Mouse (Mus musculus): ENCODE results near the gene Sbno1. TPM values are rescaled to one million over a fixed set of nuclear protein-coding genes. Genes with fewer than 3 reads are reported as not detected.
"Not testable (repeated sequence)": the region's sequence is repeated elsewhere in the genome, so short reads cannot be mapped to it uniquely, and the experiment has no call there.

Gene Sbno1
- polyA plus RNA-seq, 2 experiments: 43.0 to 65.1 TPM

- no peak for DNase-seq (ENCODE audit: low spot score)
- Histone ChIP-seq H3K27me3 (ENCODE audit: control insufficient read depth, insufficient read depth, low read length) (no peaks in the 10 kb centered on the region), H3K4me1 (ENCODE audit: control insufficient read depth, insufficient read depth, low read length) (no peaks in the 10 kb centered on the region), H3K4me3 (replicated peaks; ENCODE audit: low read length) (no peak overlapping the region), H3K36me3 (ENCODE audit: control insufficient read depth, insufficient read depth, low read length) (peaks cover 80% of the 10 kb centered on the region), H3K9ac (ENCODE audit: low read depth, low read length, severe bottlenecking) (no peak overlapping the region), H3K9me3 (ENCODE audit: control insufficient read depth, low read length) (no peaks in the 10 kb centered on the region), H3K4me2 (replicated peaks; ENCODE audit: low read depth, low read length, severe bottlenecking) (no peak overlapping the region), H3K27ac (replicated peaks; ENCODE audit: low read depth, low read length) (no peak overlapping the region)
- ATAC-seq (ENCODE audit: low FRiP score, low read depth): no peak
- TF ChIP-seq POLR2A (IDR thresholded peaks at IDR 0.05; ENCODE audit: borderline replicate concordance, extremely low read depth, insufficient read depth, insufficient read length): no peak
These were observed 39.1 kb upstream of the Sbno1 start for GRCm38 (mm10) chr5:124464905-124465304.

GRCm38 (mm10) chr5:124463462-124463861, 37.7 kb upstream of the Sbno1 start:
- no peak for TF ChIP-seq POLR2A (IDR thresholded peaks at IDR 0.05; ENCODE audit: borderline replicate concordance, extremely low read depth, insufficient read depth, insufficient read length)
- H3K9ac ChIP-seq (ENCODE audit: low read depth, low read length, severe bottlenecking): no peak overlapping the region
- WGBS: 91% methylated on average over 5 of the region's 5 CpGs
- H3K36me3 ChIP-seq (ENCODE audit: control insufficient read depth, insufficient read depth, low read length): peaks cover 82% of the 10 kb centered on the region
- ATAC-seq (ENCODE audit: low FRiP score, low read depth) (no peak), DNase-seq (ENCODE audit: low spot score) (no peak)
- no peak overlapping the region for H3K4me3 ChIP-seq (replicated peaks; ENCODE audit: low read length)
- H3K27ac ChIP-seq (replicated peaks; ENCODE audit: low read depth, low read length): no peak overlapping the region
- no peaks in the 10 kb centered on the region for H3K27me3 ChIP-seq (ENCODE audit: control insufficient read depth, insufficient read depth, low read length)
- H3K4me2 ChIP-seq (replicated peaks; ENCODE audit: low read depth, low read length, severe bottlenecking): no peak overlapping the region
- H3K4me1 ChIP-seq (ENCODE audit: control insufficient read depth, insufficient read depth, low read length): no peaks in the 10 kb centered on the region
- H3K9me3 ChIP-seq (ENCODE audit: control insufficient read depth, low read length): no peaks in the 10 kb centered on the region

- H3K27me3 ChIP-seq (ENCODE audit: control insufficient read depth, insufficient read depth, low read length): no peaks in the 10 kb centered on the region
- no peak overlapping the region for H3K4me3 ChIP-seq (replicated peaks; ENCODE audit: low read length)
- H3K9ac ChIP-seq (ENCODE audit: low read depth, low read length, severe bottlenecking): no peak overlapping the region
- H3K27ac ChIP-seq (replicated peaks; ENCODE audit: low read depth, low read length): no peak overlapping the region
- no peaks in the 10 kb centered on the region for H3K9me3 ChIP-seq (ENCODE audit: control insufficient read depth, low read length)
- peaks cover 82% of the 10 kb centered on the region for H3K36me3 ChIP-seq (ENCODE audit: control insufficient read depth, insufficient read depth, low read length)
- H3K4me2 ChIP-seq (replicated peaks; ENCODE audit: low read depth, low read length, severe bottlenecking): no peak overlapping the region
- no peak for ATAC-seq (ENCODE audit: low FRiP score, low read depth)
- WGBS: 86% methylated on average over 8 of the region's 8 CpGs
- no peaks in the 10 kb centered on the region for H3K4me1 ChIP-seq (ENCODE audit: control insufficient read depth, insufficient read depth, low read length)
- TF ChIP-seq POLR2A (IDR thresholded peaks at IDR 0.05; ENCODE audit: borderline replicate concordance, extremely low read depth, insufficient read depth, insufficient read length): no peak
- DNase-seq (ENCODE audit: low spot score): no peak
These were observed 36.7 kb upstream of the Sbno1 start for GRCm38 (mm10) chr5:124462297-124463025.

GRCm38 (mm10) chr5:124460922-124461321, 35.1 kb upstream of the Sbno1 start:
- not testable (repeated sequence) for H3K4me3 ChIP-seq (replicated peaks; ENCODE audit: low read length); H3K4me2 ChIP-seq (replicated peaks; ENCODE audit: low read depth, low read length, severe bottlenecking); ATAC-seq (ENCODE audit: low FRiP score, low read depth); H3K27me3 ChIP-seq (ENCODE audit: control insufficient read depth, insufficient read depth, low read length); H3K9me3 ChIP-seq (ENCODE audit: control insufficient read depth, low read length); H3K9ac ChIP-seq (ENCODE audit: low read depth, low read length, severe bottlenecking); H3K4me1 ChIP-seq (ENCODE audit: control insufficient read depth, insufficient read depth, low read length); DNase-seq (ENCODE audit: low spot score); H3K27ac ChIP-seq (replicated peaks; ENCODE audit: low read depth, low read length)
- 94% methylated on average over 14 of the region's 14 CpGs for WGBS
- peaks cover 85% of the 10 kb centered on the region for H3K36me3 ChIP-seq (ENCODE audit: control insufficient read depth, insufficient read depth, low read length)

GRCm38 (mm10) chr5:124456762-124457161, 31.0 kb upstream of the Sbno1 start:
- no peak overlapping the region for H3K4me3 ChIP-seq (replicated peaks; ENCODE audit: low read length)
- H3K36me3 ChIP-seq (ENCODE audit: control insufficient read depth, insufficient read depth, low read length): peaks cover 92% of the 10 kb centered on the region
- no peak overlapping the region for H3K9ac ChIP-seq (ENCODE audit: low read depth, low read length, severe bottlenecking)
- DNase-seq (ENCODE audit: low spot score) (no peak), ATAC-seq (ENCODE audit: low FRiP score, low read depth) (no peak)
- no peaks in the 10 kb centered on the region for H3K27me3 ChIP-seq (ENCODE audit: control insufficient read depth, insufficient read depth, low read length)
- whole genome bisulfite sequencing: 95% methylated on average over 6 of the region's 6 CpGs
- H3K9me3 ChIP-seq (ENCODE audit: control insufficient read depth, low read length): no peaks in the 10 kb centered on the region
- no peaks in the 10 kb centered on the region for H3K4me1 ChIP-seq (ENCODE audit: control insufficient read depth, insufficient read depth, low read length)
- H3K4me2 ChIP-seq (replicated peaks; ENCODE audit: low read depth, low read length, severe bottlenecking): no peak overlapping the region
- no peak for TF ChIP-seq POLR2A (IDR thresholded peaks at IDR 0.05; ENCODE audit: borderline replicate concordance, extremely low read depth, insufficient read depth, insufficient read length)
- H3K27ac ChIP-seq (replicated peaks; ENCODE audit: low read depth, low read length): no peak overlapping the region

GRCm38 (mm10) chr5:124454082-124454419, 28.2 kb upstream of the Sbno1 start:
- H3K9ac ChIP-seq (ENCODE audit: low read depth, low read length, severe bottlenecking): no peak overlapping the region
- no peaks in the 10 kb centered on the region; the same call in 1 of the 2 replicates for H3K4me1 ChIP-seq (ENCODE audit: control insufficient read depth, insufficient read depth, low read length)
- no peak for ATAC-seq (ENCODE audit: low FRiP score, low read depth)
- no peak overlapping the region for H3K4me2 ChIP-seq (replicated peaks; ENCODE audit: low read depth, low read length, severe bottlenecking)
- H3K27me3 ChIP-seq (ENCODE audit: control insufficient read depth, insufficient read depth, low read length): no peaks in the 10 kb centered on the region
- no peak overlapping the region for H3K27ac ChIP-seq (replicated peaks; ENCODE audit: low read depth, low read length)
- H3K36me3 ChIP-seq (ENCODE audit: control insufficient read depth, insufficient read depth, low read length): peaks cover 96% of the 10 kb centered on the region
- no peaks in the 10 kb centered on the region for H3K9me3 ChIP-seq (ENCODE audit: control insufficient read depth, low read length)
- no peak for TF ChIP-seq POLR2A (IDR thresholded peaks at IDR 0.05; ENCODE audit: borderline replicate concordance, extremely low read depth, insufficient read depth, insufficient read length)
- WGBS: 73% methylated on average over 1 of the region's 1 CpGs
- DNase-seq (ENCODE audit: low spot score): no peak
- no peak overlapping the region for H3K4me3 ChIP-seq (replicated peaks; ENCODE audit: low read length)

Data from limb, embryonic 14.5 days (tissue).